Mouse (Mus musculus) spleen, postnatal 4 days (tissue): ENCODE data around the gene Fbxl3.
A peak's percentile ranks its signal among the peaks of the same experiment; 100 is the strongest.

ENCODE experiments used
- DNase-seq, 2 experiments: peaks; one replicate each; pipeline ENCODE4 v3.0.0; 2022; ENCODE audit warnings: low spot score in 2 of 2

The Fbxl3 gene

DNA sequence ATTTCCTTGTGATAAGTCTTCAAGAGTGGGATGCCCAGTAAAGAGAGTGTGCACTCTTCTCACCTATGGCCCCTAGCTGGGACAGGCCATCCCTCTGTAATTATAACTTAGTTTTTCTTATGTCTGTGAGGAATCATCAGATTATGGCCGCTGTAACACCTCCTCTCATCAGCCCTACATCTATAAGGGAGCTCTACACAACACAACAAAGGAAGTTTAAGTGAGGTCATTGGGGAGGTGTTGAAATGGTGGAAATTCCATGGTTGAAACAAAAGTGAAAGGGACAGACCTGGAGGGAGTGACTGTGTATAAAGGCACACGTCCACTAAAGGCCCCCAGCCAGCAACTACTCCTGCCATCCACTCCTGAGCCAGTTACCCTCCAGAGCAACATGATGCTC lies 52.7 kb downstream of the Fbxl3 start, which contains the start of gene Acod1:
Gene Acod1, plus strand, starts transcription at position 301 of the 400 bp plus-strand sequence.
- no peak for DNase-seq

GRCm38 (mm10) chr14:103037016-103037415 lies 62.4 kb downstream of the Fbxl3 start:
- no peak for DNase-seq

DNA sequence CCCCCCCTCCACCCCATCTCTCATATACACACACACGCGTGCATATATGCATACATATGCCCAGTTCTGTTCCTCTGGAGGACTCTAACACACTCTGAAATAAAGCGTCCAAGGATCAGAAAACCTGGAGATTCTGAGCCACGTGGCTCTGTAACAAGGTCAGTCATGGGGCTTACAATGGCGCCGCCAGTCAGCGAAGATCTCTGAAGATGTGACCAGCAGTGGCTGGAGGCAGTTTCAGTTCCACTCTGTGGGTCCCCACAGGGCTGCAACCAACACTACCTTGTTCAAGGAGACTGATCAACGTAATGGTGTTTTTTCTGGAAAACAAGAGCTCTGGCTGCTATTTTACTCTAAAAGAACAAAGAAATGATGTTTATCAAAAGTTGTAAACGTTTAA lies 65.3 kb downstream of the Fbxl3 start:
- DNase-seq = no peak

GRCm38 (mm10) chr14:103033271-103033823 lies 66.0 kb downstream of the Fbxl3 start:
- DNase-seq = peak; percentile 21 to 66
